Mouse (Mus musculus): ENCODE data around the gene Eif1ad.

Eif1ad gene

GRCm38 (mm10) chr19:5418750-5419466 is 52.4 kb downstream of the Eif1ad start:
- DNase-seq (ENCODE audit: low read depth, low spot score), result no peak

- DNase-seq (ENCODE audit: low read depth, low spot score), result no peak
Observed at GRCm38 (mm10) chr19:5419630-5420029, 53.1 kb downstream of the Eif1ad start.

- DNase-seq (ENCODE audit: low read depth, low spot score), result no peak
Observed at GRCm38 (mm10) chr19:5420579-5420978, 54.0 kb downstream of the Eif1ad start.

All from WW6 (cell line).